Mouse (Mus musculus) liver, embryonic 14.5 days (tissue): ENCODE data around the gene Gls.

ENCODE experiments used
- CTCF ChIP-seq: IDR thresholded peaks from 2 replicates; pipeline ENCODE4 v1.5.1; 2016; ENCODE audit warnings: antibody characterized with exemption, low read depth, control low read depth
- EP300 ChIP-seq: IDR thresholded peaks from 2 replicates; pipeline ENCODE4 v1.6.1; 2016; ENCODE audit warnings: antibody characterized with exemption, low read depth

DNA sequence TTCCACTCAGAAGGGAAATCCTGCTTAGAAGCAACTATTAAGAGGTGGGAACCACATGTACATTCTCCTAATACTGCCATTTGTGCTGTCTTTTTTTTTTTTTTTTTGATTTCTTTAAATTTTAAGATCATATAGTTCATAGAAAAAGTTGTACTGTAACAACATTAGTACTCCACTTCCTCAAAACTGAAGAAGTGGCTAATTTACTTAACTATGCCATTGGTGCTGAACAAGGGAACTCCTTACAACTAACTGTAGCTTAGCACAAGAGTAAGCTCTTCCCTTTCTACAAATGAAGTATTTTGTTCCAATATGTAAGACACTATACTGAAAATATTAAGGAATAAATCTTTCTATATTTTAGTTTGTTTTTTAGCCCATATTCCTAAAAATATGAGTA lies 6.6 kb downstream of the Gls start:
- no peak for TF ChIP-seq CTCF
- no peak for TF ChIP-seq EP300
